Mouse (Mus musculus) liver, adult (tissue): ENCODE measurements around the gene Btg2.

Experiments
- GATA4 ChIP-seq: IDR thresholded peaks from 2 replicates; pipeline ENCODE4 v1.6.1; 2014; ENCODE audit warnings: mild to moderate bottlenecking, low read length; ENCODE audit not compliant: insufficient replicate concordance

Gene Btg2

DNA sequence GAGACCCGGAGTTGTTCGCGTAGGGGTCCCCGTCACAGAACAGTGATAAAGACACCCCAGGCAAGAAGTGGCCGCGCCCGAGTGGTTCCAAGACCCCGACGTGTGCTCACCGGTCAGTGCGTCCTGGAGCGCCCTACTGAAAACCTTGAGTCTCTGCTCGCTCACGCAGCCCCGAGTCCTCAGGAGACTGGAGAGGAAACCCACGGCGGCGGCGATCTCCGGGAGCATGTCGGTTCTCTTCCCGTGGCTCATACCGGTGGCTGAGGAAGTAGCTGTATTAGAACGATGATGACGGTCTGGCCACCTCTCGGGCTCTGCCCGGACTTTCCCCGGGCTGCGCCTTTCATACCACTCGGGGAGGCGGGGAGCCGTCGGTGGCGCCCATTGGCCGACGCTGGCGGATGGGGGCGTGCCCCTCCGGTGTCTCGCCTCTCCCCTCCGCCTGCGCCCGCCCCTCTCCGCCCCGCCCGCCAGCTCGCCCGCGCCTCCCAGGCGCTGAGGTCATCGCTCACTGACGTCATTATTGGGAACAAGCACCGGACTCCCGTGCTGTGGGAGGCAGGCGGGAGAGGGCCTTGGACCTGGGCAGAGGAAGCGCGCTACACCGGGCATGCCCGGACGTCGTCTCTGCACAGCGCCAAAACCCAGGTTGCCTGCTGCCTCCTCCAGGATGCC is at the start of gene Btg2:
Gene Btg2 (minus strand): TSS at position 319 of the 675 bp plus-strand sequence.
- no peak; the same call in 1 of the 2 replicates for TF ChIP-seq GATA4

DNA sequence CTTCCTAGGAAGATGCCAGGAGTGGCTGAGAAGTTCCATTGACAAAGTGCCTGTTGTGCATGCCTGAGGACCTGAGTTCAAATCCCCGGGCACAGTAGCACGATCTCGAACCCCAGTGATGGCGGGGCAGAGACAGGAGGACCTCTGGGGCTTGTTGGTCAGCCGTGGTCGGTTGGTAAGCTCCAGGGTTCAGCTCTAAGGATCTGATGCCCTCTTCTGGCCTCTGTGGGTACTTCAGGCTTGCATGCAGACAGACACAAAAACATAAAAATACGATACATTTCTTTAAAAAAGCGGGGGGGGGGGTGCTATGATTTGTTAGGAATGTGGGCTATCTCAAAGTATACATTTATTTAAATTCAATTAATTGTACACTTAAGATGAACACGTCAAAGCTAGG is 43.3 kb upstream of the Btg2 start:
- TF ChIP-seq GATA4 = no peak

DNA sequence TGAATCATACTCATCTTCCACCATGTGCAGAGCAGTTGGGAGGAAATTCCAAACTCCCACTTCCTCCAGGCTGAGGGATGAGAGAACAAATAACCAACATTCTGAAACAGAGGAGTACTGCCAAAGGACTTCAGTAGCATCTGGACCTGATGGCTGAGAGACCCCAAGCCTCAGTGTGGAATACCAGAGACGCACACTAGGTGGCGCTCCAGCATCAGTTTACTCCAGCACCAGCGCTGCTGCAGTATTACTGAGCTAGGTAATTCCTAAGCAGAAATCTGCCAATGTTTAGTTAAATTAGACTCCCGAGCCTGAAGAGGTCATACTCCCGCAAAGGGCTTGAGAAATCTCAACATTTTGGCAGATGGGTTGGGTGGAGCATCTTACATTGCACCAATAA is 41.3 kb upstream of the Btg2 start:
- no peak for TF ChIP-seq GATA4

DNA sequence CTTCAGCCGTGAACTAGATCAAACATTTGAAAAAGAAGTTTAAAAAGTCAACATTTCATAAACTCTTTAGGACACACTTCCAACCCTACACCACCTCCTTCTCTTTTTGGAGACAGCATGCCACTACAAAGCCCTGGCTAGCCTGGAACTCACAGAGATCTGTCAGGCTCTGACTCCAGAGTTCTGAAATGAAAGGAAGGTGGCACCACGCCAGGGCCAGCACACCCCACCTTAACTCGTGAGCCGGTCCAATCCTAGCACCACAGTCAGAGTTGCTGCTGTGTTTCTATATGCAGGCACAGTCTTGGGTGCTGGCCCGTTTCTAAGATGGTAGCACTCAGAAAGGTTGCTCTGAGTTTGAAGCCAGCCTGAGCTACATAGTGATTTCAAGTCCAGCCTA is 38.2 kb upstream of the Btg2 start:
- TF ChIP-seq GATA4 = no peak

DNA sequence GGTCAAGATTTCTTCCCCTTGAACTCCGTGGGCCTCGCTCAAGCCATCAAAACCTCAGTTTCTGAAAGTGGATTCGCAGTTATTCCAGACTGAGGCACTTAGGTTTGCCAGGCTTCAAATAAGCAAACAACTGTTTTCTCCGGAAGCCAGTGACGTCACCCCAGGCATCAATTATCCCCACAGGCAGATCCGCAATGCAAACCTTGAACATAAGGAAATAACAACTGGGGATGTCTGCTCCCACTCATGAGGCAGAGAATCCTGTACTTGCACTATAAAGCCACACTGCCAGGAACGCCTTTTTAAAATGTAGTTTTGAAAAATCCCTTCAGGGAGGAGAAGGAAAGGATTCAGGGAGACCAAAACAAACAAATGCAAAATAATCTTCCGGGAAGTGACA is 36.5 kb upstream of the Btg2 start:
- TF ChIP-seq GATA4 = no peak

DNA sequence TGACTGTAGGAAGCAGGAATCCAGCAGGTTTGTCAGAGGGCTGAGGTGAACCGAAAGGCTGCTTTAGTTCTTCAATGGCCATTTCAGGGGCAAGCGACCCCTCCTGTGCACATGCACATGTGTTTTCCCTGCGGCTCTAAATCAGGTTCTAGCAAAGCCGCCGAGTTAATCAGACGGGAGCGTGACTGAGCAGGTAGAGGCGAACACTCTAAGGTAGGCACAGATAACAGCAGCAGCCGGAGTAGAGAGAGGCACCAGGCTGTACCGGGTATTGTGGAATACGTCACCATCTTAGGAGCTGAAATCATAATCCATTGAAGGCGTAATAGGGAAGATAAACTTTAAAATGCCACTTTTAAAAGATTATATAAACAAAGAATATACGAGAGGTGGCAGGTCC is 35.8 kb upstream of the Btg2 start:
- TF ChIP-seq GATA4 = no peak

DNA sequence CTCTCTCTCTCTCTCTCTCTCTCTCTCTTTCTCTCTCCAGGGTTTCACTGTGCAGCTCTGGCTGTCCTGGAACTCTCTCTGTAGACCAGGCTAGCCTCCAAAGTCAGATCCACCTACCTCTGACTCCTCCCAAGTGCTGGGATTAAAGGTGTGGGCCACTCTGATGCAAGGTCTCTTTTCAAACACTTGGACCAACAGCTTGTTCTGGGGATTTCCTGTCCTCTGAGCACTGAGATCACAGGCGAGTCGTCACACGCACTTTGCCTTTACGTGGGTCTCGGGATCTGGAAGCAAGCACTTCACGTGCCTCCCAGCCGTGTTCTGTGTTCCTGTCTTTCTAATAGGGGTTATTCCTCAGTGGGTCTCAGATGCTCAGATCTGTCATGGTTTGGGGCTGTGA is 35.1 kb upstream of the Btg2 start:
- TF ChIP-seq GATA4 = no peak

DNA sequence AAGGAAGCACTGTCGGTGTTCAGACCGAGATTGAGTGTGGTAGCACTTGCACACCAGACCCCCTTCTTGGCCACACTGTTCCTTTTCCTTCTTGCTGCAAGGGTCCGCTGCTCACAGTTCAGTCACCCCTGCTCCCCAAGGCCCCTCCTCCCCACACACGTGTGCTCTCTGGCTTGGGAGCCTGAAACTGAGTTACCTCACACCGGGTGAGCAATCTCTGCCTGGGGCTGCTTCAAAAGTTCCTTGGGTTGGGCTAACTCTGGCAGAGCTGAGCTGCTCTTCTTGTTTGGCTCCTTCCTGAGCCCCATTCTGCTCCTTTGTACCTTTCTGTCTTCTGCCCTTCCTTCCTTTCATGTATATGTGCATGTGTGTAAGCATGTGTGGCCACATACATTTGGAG is 34.6 kb upstream of the Btg2 start:
- no peak for TF ChIP-seq GATA4

DNA sequence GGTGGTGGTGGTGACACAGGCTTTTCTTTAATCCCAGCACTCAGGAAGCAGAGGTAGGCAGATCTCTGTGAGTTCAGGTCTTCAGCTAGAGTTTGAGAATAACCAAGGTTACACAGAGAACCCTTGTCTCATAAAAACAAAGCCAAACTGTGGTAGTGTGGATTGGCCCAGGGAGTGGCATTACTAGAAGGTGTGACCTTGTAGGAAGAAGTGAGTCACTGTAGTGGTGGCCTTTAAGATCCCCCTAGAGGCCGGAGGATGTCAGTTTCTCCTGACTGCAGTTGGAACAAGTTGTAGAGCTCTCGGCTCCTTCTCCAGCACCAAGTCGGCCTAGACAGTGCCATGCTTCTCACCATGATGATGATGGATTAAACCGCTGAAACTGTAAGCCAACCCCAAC is 32.1 kb upstream of the Btg2 start, which contains the start of gene Chit1:
Gene Chit1 (plus strand): TSS at position 264 of the 400 bp plus-strand sequence.
- no peak for TF ChIP-seq GATA4

DNA sequence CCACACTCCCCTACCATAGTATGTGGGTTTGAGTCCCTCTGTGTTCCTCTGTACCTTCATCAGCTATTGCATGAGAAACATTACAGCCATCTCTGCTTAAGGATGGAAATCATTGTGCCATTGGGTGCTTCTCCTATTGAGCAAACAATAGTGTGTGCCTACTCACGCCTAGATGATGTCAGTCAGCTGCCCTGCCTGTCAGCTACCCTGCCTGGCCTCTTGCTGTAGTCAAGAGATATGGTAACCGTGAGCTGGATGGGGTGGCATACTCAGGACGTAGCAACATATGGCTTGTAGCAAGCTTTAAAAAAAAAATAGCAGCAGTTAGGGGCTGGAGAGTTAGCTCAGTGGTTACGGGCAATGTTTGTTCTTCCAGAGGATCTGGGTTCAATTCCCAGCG is 31.5 kb upstream of the Btg2 start:
- no peak for TF ChIP-seq GATA4

DNA sequence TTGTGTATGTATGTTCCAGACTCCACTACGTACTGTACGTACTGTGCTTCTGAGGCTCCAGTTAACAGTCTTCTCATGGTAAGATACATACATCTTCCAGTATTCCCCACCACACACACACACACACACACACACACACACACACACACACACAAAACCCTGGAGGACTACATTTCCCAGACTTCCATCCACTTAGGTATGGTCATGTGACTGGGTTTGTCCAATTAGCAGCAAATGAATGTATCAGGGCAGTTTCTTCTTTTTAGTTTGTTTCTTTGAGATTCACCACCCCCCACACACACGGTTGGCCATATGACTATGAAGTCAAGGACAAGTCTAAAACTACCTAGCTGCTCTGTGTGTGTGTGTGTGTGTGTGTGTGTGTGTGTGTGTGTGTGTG is 31.1 kb upstream of the Btg2 start:
- TF ChIP-seq GATA4 = no peak

DNA sequence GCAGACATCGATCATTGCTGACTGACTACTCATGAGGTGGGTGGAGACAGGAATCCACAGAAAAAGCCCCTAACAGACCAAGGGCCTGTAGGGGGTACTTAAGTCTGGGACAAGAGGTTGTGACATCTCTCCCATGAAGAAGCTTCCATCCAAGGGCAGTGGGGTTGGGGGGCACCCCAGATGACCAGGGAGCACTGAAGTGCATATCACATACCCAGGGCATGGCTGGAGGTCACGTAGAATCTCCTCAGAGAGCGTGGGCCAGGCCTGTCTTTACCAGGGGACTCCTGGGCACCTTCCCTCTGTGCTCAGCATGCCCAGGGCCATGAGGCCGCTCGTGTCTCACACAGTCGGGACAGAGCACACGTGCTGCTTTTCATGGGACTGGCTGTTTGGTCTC is 28.9 kb upstream of the Btg2 start:
- no peak for TF ChIP-seq GATA4

DNA sequence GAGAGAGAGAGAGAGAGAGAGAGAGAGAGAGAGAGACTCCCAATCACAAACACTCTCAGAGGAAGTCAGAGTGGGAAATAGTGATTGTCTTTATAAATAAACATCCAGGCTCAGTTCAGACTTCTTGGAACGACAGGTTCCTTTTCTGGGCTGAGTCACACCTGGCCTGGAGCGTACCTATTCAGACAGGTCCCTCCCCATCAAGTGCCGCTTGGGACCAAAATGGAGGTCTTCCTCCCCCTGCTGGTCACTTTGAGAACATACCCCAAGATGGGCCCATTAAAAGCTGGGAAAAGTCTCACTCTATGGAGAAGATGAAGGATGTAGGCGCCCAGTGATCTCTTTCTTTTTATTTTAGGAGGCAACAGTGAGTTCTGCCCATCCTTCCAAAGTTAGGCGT is 27.8 kb upstream of the Btg2 start:
- no peak for TF ChIP-seq GATA4

DNA sequence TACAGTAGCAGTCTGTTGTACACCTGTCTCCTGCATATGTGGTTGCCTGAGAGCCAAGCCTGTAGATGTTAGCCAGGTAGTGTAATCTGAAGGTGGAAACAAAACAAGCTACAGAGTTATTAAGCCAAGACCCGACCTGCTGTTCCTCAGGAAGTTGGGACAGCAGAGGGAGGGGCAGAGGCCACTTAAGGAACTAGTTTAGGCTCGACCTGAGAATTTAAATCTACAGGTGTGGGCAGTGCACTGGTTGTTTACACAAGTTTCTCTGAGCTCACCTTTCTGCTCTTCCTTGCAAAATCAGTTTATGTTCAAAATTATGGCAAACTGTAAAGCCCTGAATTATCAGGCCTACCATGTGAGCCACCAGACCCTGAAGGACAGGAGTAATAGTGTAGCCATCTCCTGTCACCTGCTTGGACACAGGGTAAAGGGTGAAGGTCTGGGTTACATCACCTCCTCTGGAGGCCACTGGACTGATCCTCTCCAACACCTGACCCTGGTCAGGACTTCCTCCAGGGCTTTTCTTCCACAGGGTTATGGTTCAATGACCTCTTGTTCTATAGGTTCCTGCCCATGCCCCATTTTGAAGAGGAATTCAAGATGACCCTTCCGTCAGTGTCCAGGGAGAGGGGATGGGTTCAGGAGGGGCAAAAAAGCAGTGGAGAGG is 27.0 kb upstream of the Btg2 start:
- no peak for TF ChIP-seq GATA4

DNA sequence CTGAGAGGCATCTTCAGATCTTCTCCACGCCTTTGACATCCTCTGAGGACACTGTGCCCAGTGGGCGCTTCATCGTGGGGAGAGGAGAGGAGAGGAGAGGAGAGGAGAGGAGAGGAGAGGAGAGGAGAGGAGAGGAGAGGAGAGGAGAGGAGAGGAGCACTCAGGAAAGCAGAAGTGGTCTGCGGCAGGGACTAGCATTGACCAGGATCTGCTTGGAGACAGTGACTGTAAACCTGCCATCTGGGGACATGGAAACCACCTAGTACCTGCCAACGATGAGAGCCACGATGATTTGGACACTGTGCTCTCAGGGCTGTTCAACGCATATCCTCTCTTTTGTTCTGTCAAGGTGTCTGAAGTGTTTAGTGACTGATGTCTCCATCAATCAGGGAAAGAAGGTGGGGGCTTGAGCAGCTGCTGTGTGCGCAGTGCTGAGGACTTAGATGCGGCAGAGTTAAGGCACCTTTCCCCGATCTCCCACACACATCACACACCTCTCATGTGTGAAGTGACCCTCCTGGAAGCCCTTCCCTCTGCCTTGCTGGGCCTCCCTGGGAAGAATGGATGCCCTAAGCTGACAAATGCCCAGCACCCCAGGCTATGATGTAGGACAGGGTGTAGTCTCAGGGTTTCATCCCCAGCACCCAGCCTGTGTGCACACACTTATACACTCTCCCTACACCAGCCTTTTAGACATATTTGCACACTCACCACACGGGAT is 26.3 kb upstream of the Btg2 start:
- no peak for TF ChIP-seq GATA4

DNA sequence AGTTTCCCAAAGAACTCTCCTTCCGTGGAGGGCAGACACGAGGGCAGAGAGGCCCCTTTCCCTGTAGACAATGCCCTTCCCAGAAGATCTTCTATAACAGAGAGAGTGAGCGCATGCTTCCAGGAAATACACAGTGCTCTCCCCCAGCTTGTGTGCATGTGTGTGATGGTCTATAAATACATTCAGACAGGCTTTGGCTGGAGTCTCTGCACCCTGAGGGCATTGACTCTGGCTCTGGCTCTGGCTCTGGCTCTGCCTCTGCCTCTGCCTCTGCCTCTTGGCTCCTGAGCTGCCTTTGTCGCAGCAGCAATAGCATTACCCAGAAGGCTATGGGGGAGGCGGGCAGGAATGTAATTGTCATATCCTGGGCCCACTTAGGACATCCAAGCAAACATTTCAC is 24.9 kb upstream of the Btg2 start:
- no peak for TF ChIP-seq GATA4
